Mouse (Mus musculus) heart, embryonic 14.5 days (tissue): ENCODE results near the gene Crybg1. TPM values are rescaled to one million over a fixed set of nuclear protein-coding genes. Genes with fewer than 3 reads are reported as not detected.

Source experiments
- ATAC-seq: fragments of 200-750 bp; cut with Nextera tagmentation; 2 replicates; pipeline ENCODE4 v1.8.0; 2017; ENCODE audit warnings: low read depth, moderate TSS enrichment; ENCODE audit not compliant: insufficient number of reproducible peaks, insufficient read depth, low FRiP score
- H3K27ac ChIP-seq, 2 experiments: fragments of 200-500 bp in 1 of 2; fragments of 300-500 bp in 1 of 2; sonication (generic) in 1 of 2; replicated peaks in 1 of 2; 2 replicates each; pipeline ENCODE4 v1.5.1; 2012 to 2014; ENCODE audit warnings: low read depth in 2 of 2, low read length in 2 of 2, control low read depth in 1 of 2, mild to moderate bottlenecking in 1 of 2, mixed read lengths in 1 of 2; ENCODE audit not compliant: control insufficient read depth in 1 of 2, insufficient read depth in 1 of 2
- H3K27me3 ChIP-seq: fragments of 300-500 bp; sonication (generic); 2 replicates; pipeline ENCODE4 v1.6.1; 2014; ENCODE audit warnings: mild to moderate bottlenecking, low read length, control low read depth; ENCODE audit not compliant: control insufficient read depth, insufficient read depth
- H3K36me3 ChIP-seq: fragments of 300-500 bp; sonication (generic); 2 replicates; pipeline ENCODE4 v1.6.1; 2014; ENCODE audit warnings: mild to moderate bottlenecking, control low read depth, low read length, mixed read lengths; ENCODE audit not compliant: control insufficient read depth, insufficient read depth
- H3K4me1 ChIP-seq, 2 experiments: fragments of 200-500 bp in 1 of 2; fragments of 300-500 bp in 1 of 2; sonication (generic) in 1 of 2; 2 replicates each; pipeline ENCODE4 v1.6.1; 2012 to 2014; ENCODE audit warnings: low read length in 2 of 2, control low read depth in 1 of 2, mixed read lengths in 1 of 2; ENCODE audit not compliant: control insufficient read depth in 2 of 2, insufficient read depth in 2 of 2
- H3K4me2 ChIP-seq: fragments of 300-500 bp; sonication (generic); 2 replicates; pipeline ENCODE4 v1.6.1; 2014; ENCODE audit warnings: mild to moderate bottlenecking, low read length
- H3K4me3 ChIP-seq, 2 experiments: fragments of 200-500 bp in 1 of 2; fragments of 300-500 bp in 1 of 2; sonication (generic) in 1 of 2; 2 replicates each; pipeline ENCODE4 v1.5.1; 2012 to 2014; ENCODE audit warnings: low read length in 2 of 2, mild to moderate bottlenecking in 2 of 2, control low read depth in 1 of 2, low read depth in 1 of 2, moderate library complexity in 1 of 2; ENCODE audit not compliant: control insufficient read depth in 1 of 2, insufficient read depth in 1 of 2
- H3K9ac ChIP-seq: fragments of 300-500 bp; sonication (generic); 2 replicates; pipeline ENCODE4 v1.6.1; 2014; ENCODE audit warnings: mild to moderate bottlenecking, low read length
- H3K9me3 ChIP-seq: fragments of 300-500 bp; sonication (generic); 2 replicates; pipeline ENCODE4 v1.6.1; 2016; ENCODE audit warnings: low read length, control low read depth; ENCODE audit not compliant: control insufficient read depth
- WGBS: fragments of 180-500 bp; shearing (Covaris S2); extraction: QIAGEN DNeasy Blood & Tissue Kit; methylation state at CpG from one replicate; pipeline ENCODE4 v1.1.7; 2014; 5-methylcytosine and 5-hydroxymethylcytosine counted together
- polyA plus RNA-seq: library from polyadenylated mRNA; unstranded; fragments of >200 nt; fragmentation: Nextera tagmentation; extraction: Ambion mirVana; gene quantifications from 2 replicates; pipeline ENCODE4 v1.2.1, GENCODE M21; 2014

Gene Crybg1
- polyA plus RNA-seq, 1 experiment from 2014 or later = 0.16 TPM

- H3K9ac ChIP-seq = no peak overlapping the region
- H3K4me1 ChIP-seq = peaks cover 0 to 3% of the 10 kb centered on the region in 2 experiments; a peak in 2 of 4 replicates
- no peak for ATAC-seq
- no peaks in the 10 kb centered on the region for H3K9me3 ChIP-seq
- H3K4me3 ChIP-seq = no peak overlapping the region
- H3K27ac ChIP-seq = no peak overlapping the region
- H3K4me2 ChIP-seq = no peak overlapping the region
- peaks cover 38% of the 10 kb centered on the region for H3K27me3 ChIP-seq
- H3K36me3 ChIP-seq = no peaks in the 10 kb centered on the region
- WGBS = 29% methylated on average over 8 of the region's 8 CpGs
Measured at GRCm38 (mm10) chr10:43998503-43999082, 150.1 kb downstream of the Crybg1 start.

GRCm38 (mm10) chr10:43998023-43998422 lies 150.6 kb downstream of the Crybg1 start:
- Histone ChIP-seq H3K36me3 (no peaks in the 10 kb centered on the region), H3K9me3 (no peaks in the 10 kb centered on the region), H3K4me1 (peaks cover 0 to 3% of the 10 kb centered on the region in 2 experiments; a peak in 2 of 4 replicates), H3K4me2 (no peak overlapping the region), H3K27ac (no peak overlapping the region), H3K27me3 (peaks cover 33% of the 10 kb centered on the region), H3K4me3 (no peak overlapping the region), H3K9ac (no peak overlapping the region)
- 38% methylated on average over 9 of the region's 9 CpGs for WGBS
- ATAC-seq = no peak

- no peak for ATAC-seq
- Histone ChIP-seq H3K9me3 (no peaks in the 10 kb centered on the region), H3K4me1 (peaks cover 0 to 3% of the 10 kb centered on the region in 2 experiments; a peak in 2 of 4 replicates), H3K27me3 (peaks cover 25% of the 10 kb centered on the region), H3K9ac (no peak overlapping the region), H3K36me3 (no peaks in the 10 kb centered on the region), H3K27ac (no peak overlapping the region), H3K4me3 (no peak overlapping the region), H3K4me2 (no peak overlapping the region)
- WGBS = 41% methylated on average over 10 of the region's 10 CpGs
Measured at GRCm38 (mm10) chr10:43997276-43997675, 151.4 kb downstream of the Crybg1 start.

- peaks cover 13% of the 10 kb centered on the region for H3K27me3 ChIP-seq
- H3K9ac ChIP-seq = no peak overlapping the region
- 70% methylated on average over 10 of the region's 10 CpGs for WGBS
- no peaks in the 10 kb centered on the region for H3K9me3 ChIP-seq
- no peak overlapping the region for H3K4me3 ChIP-seq
- ATAC-seq = no peak
- no peaks in the 10 kb centered on the region for H3K36me3 ChIP-seq
- peaks cover 0 to 3% of the 10 kb centered on the region in 2 experiments; a peak in 2 of 4 replicates for H3K4me1 ChIP-seq
- no peak overlapping the region for H3K4me2 ChIP-seq
- no peak overlapping the region for H3K27ac ChIP-seq
Measured at GRCm38 (mm10) chr10:43995858-43996650, 152.6 kb downstream of the Crybg1 start.

- no peaks in the 10 kb centered on the region for H3K36me3 ChIP-seq
- no peak overlapping the region for H3K4me3 ChIP-seq
- peaks cover 0 to 3% of the 10 kb centered on the region in 2 experiments; a peak in 1 of 4 replicates for H3K4me1 ChIP-seq
- no peak overlapping the region for H3K4me2 ChIP-seq
- 25% methylated on average over 6 of the region's 6 CpGs for WGBS
- H3K27ac ChIP-seq = no peak overlapping the region
- no peak for ATAC-seq
- H3K9me3 ChIP-seq = no peaks in the 10 kb centered on the region
- no peak overlapping the region for H3K9ac ChIP-seq
- no peaks in the 10 kb centered on the region for H3K27me3 ChIP-seq
Measured at GRCm38 (mm10) chr10:43993198-43993597, 155.5 kb downstream of the Crybg1 start.

GRCm38 (mm10) chr10:43992506-43992905 lies 156.1 kb downstream of the Crybg1 start:
- H3K9me3 ChIP-seq = no peaks in the 10 kb centered on the region
- ATAC-seq = no peak
- no peak overlapping the region for H3K4me3 ChIP-seq
- H3K36me3 ChIP-seq = no peaks in the 10 kb centered on the region
- no peak overlapping the region for H3K9ac ChIP-seq
- peaks cover 0 to 3% of the 10 kb centered on the region in 2 experiments; a peak in 1 of 4 replicates for H3K4me1 ChIP-seq
- 79% methylated on average over 5 of the region's 5 CpGs for WGBS
- no peak overlapping the region for H3K4me2 ChIP-seq
- no peak overlapping the region for H3K27ac ChIP-seq
- no peaks in the 10 kb centered on the region for H3K27me3 ChIP-seq

- no peaks in the 10 kb centered on the region for H3K4me1 ChIP-seq
- no peak overlapping the region for H3K27ac ChIP-seq
- H3K4me3 ChIP-seq = no peak overlapping the region
- no peaks in the 10 kb centered on the region for H3K9me3 ChIP-seq
- H3K4me2 ChIP-seq = no peak overlapping the region
- 93% methylated on average over 5 of the region's 5 CpGs for WGBS
- ATAC-seq = no peak
- H3K9ac ChIP-seq = no peak overlapping the region
- H3K36me3 ChIP-seq = no peaks in the 10 kb centered on the region
- H3K27me3 ChIP-seq = no peaks in the 10 kb centered on the region
Measured at GRCm38 (mm10) chr10:43991268-43991667, 157.4 kb downstream of the Crybg1 start.
